In the genomic region with DNA sequence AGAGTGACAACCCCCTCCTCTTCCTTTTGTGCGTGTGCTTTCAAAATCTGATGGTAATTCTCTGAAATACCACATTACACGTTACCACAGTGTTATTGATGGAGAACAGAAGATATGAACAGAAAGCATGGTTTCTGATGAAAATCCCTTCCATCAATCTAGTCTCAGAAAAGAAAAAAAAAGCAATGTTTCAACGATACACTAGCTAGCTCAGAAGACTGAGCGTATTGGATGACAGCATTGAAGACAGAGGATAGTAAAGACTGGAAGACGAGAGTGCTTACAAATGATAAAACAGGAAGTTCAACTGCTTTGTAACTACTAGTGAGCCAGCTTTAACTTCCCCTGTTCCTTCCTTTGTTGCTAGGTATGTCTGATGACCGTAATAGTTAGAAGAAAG, we compare ENCODE assay signal across 31 mouse cellular contexts.
DNase-seq lines count a peak whose midpoint lies in the region; ATAC-seq lines count a peak whose summit lies in the region.
"Had no signal": no experiment of that assay in that cellular context is flagged by ENCODE, and none has a peak within 500 bp of the region (broad histone marks: within the 10 kb centered on the region; RNA-seq: fewer than 3 reads in every experiment).

No protein-coding gene starts in this region.

- ATAC-seq in neutrophil, adult 5-6 weeks (ENCODE audit: extremely low read depth, insufficient number of reproducible peaks, low FRiP score, poor library complexity, severe bottlenecking), result peak; percentile 39; the same call in 1 of the 2 replicates
- ATAC-seq in intestine, embryonic 15.5 days, result no peak
- ATAC-seq: forebrain, embryonic 15.5 days had no signal

- H3K4me2 ChIP-seq in intestine, embryonic 15.5 days (replicated peaks), result no peak overlapping the region
- H3K4me2 ChIP-seq: embryonic facial prominence, embryonic 13.5 days; forebrain, embryonic 15.5 days; heart, embryonic 12.5 days; hindbrain, embryonic 13.5 days; kidney, embryonic 15.5 days; limb, embryonic 12.5 days; liver, embryonic 15.5 days; lung, embryonic 15.5 days; midbrain, embryonic 12.5 days had no signal

- no peaks in the 10 kb centered on the region for H3K4me1 ChIP-seq in intestine, embryonic 15.5 days (replicated peaks)
- H3K4me1 ChIP-seq: embryonic facial prominence, embryonic 13.5 days; forebrain, embryonic 10.5 days; forebrain, embryonic 15.5 days; heart, embryonic 12.5 days; hindbrain, embryonic 13.5 days; kidney, embryonic 15.5 days; limb, embryonic 12.5 days; liver, embryonic 15.5 days; lung, embryonic 15.5 days; megakaryocyte, embryonic 14.5 days; midbrain, embryonic 12.5 days had no signal

- H3K36me3 ChIP-seq in intestine, embryonic 15.5 days, result no peaks in the 10 kb centered on the region
- H3K36me3 ChIP-seq: G1E; heart, embryonic 12.5 days; liver, embryonic 15.5 days; lung, embryonic 15.5 days had no signal

- no peak overlapping the region for H3K27ac ChIP-seq in intestine, embryonic 15.5 days
- H3K27ac ChIP-seq: embryonic facial prominence, embryonic 13.5 days; forebrain, embryonic 10.5 days; forebrain, embryonic 15.5 days; gastrocnemius, adult 2 months; heart, adult 2 months; hindbrain, embryonic 13.5 days; kidney, embryonic 15.5 days; limb, embryonic 12.5 days; liver, embryonic 15.5 days; lung, embryonic 15.5 days; midbrain, embryonic 12.5 days had no signal

- 86% methylated on average over 6 of the region's 6 CpGs for WGBS in intestine, embryonic 15.5 days

- no peaks in the 10 kb centered on the region for H3K9me3 ChIP-seq in intestine, embryonic 15.5 days
- H3K9me3 ChIP-seq: embryonic facial prominence, embryonic 13.5 days; forebrain, embryonic 15.5 days; G1E; heart, embryonic 12.5 days; hindbrain, embryonic 13.5 days; kidney, embryonic 15.5 days; limb, embryonic 12.5 days; liver, embryonic 15.5 days; lung, embryonic 15.5 days; megakaryocyte, embryonic 14.5 days had no signal

- H3K4me3 ChIP-seq in intestine, embryonic 15.5 days (replicated peaks), result no peak overlapping the region
- H3K4me3 ChIP-seq: embryonic facial prominence, embryonic 13.5 days; forebrain, embryonic 10.5 days; forebrain, embryonic 15.5 days; gastrocnemius, adult 2 months; heart, adult 2 months; heart, embryonic 12.5 days; hindbrain, embryonic 13.5 days; kidney, embryonic 15.5 days; limb, embryonic 12.5 days; liver, embryonic 15.5 days; lung, embryonic 15.5 days; megakaryocyte, embryonic 14.5 days; midbrain, embryonic 12.5 days had no signal

- no peak overlapping the region for H3K9ac ChIP-seq in intestine, embryonic 15.5 days
- H3K9ac ChIP-seq: embryonic facial prominence, embryonic 13.5 days; forebrain, embryonic 15.5 days; heart, embryonic 12.5 days; hindbrain, embryonic 13.5 days; kidney, embryonic 15.5 days; limb, embryonic 12.5 days; liver, embryonic 15.5 days; lung, embryonic 15.5 days; midbrain, embryonic 12.5 days had no signal

- no peaks in the 10 kb centered on the region for H3K27me3 ChIP-seq in intestine, embryonic 15.5 days (replicated peaks)
- H3K27me3 ChIP-seq: embryonic facial prominence, embryonic 13.5 days; forebrain, embryonic 15.5 days; heart, embryonic 12.5 days; hindbrain, embryonic 13.5 days; kidney, embryonic 15.5 days; limb, embryonic 12.5 days; liver, embryonic 15.5 days; lung, embryonic 15.5 days; megakaryocyte, embryonic 14.5 days; midbrain, embryonic 12.5 days had no signal

- DNase-seq in CD4-positive, CD25-positive, alpha-beta regulatory T cell, adult 2 months (ENCODE audit: low read depth, low spot score), result peak; percentile 70
- DNase-seq in MEL-GATA-1-ER (ENCODE audit: extremely low read depth, low read depth), result peak; percentile 24
- DNase-seq in induced T-regulatory cell, adult 2 months (ENCODE audit: low read depth), result peak; percentile 67
- DNase-seq in kidney, postnatal 36 days, result no peak
- no peak for DNase-seq in testis, postnatal 10 days (ENCODE audit: low spot score)
- DNase-seq: adrenal gland, adult 2 months; cerebellum, adult 8-10 months; cerebellum, postnatal 25 days; gastrocnemius, adult 2 months; gastrocnemius, postnatal 36 days; heart, adult 2 months; heart, postnatal 4 days; kidney, adult 18-20 months; kidney, postnatal 25 days; retina, postnatal 1 day; right cerebral cortex, postnatal 14 days; thymus, postnatal 36 days had no signal

Comparison
In these comparisons a context has a peak if more than half of its experiments do, and no peak if none do; other contexts are left out.
1. DNase-seq: peak in CD4-positive, CD25-positive, alpha-beta regulatory T cell, adult 2 months (single experiment), MEL-GATA-1-ER (single experiment) and induced T-regulatory cell, adult 2 months (single experiment); none in kidney, postnatal 36 days (0 of 2) and testis, postnatal 10 days (single experiment).